11 mouse cellular contexts compared by ENCODE assay signal in genomic region chr5:101091027-101091598, GRCm38 (mm10).
DNase-seq lines count a peak whose midpoint lies in the region; ATAC-seq and TF ChIP-seq lines count a peak whose summit lies in the region.
"Had no signal": no experiment of that assay in that cellular context is flagged by ENCODE, and none has a peak within 500 bp of the region (broad histone marks: within the 10 kb centered on the region; RNA-seq: fewer than 3 reads in every experiment).

No protein-coding gene starts in this region.

- no peak for DNase-seq in heart, adult 2 months
- DNase-seq in ES-E14 (ENCODE audit: low read depth, low spot score), result peak; percentile 28
- peak; percentile 72 for DNase-seq in midbrain, embryonic 14.5 days
- no peak for DNase-seq in liver
- no peak for DNase-seq in lung, postnatal 14 days
- no peak for DNase-seq in thymus, adult 18-20 months
- DNase-seq: right cerebral cortex, postnatal 25 days had no signal

- no peak overlapping the region for H3K27ac ChIP-seq in heart, embryonic 16.5 days (ENCODE audit: low read length)
- no peak overlapping the region for H3K27ac ChIP-seq in heart, adult 2 months
- no peak overlapping the region for H3K27ac ChIP-seq in ES-E14 (ENCODE audit: insufficient read depth, low read depth, low read length, poor library complexity, severe bottlenecking)
- H3K27ac ChIP-seq in forebrain, embryonic 12.5 days, result peak overlapping the region; percentile 80
- peak overlapping the region; percentile 71 for H3K27ac ChIP-seq in midbrain, embryonic 14.5 days (replicated peaks; ENCODE audit: low read depth, low read length)

- intact Hi-C loops in heart, adult 2 months (cut with DNase I), result no loop called here

- peak overlapping the region; percentile 48 for H3K4me2 ChIP-seq in heart, embryonic 16.5 days (ENCODE audit: low read depth, low read length)
- peak overlapping the region; percentile 34 for H3K4me2 ChIP-seq in forebrain, embryonic 12.5 days
- peak overlapping the region; percentile 26 for H3K4me2 ChIP-seq in midbrain, embryonic 14.5 days (ENCODE audit: low read length)

- H3K36me3 ChIP-seq in heart, embryonic 16.5 days (ENCODE audit: control insufficient read depth, insufficient read depth), result no peaks in the 10 kb centered on the region
- no peaks in the 10 kb centered on the region for H3K36me3 ChIP-seq in heart, adult 2 months (ENCODE audit: control insufficient read depth, insufficient read depth, low read length)
- no peaks in the 10 kb centered on the region for H3K36me3 ChIP-seq in ES-E14 (ENCODE audit: control insufficient read depth, insufficient read depth, low read length, poor library complexity, severe bottlenecking)
- no peaks in the 10 kb centered on the region for H3K36me3 ChIP-seq in forebrain, embryonic 12.5 days (replicated peaks)
- no peaks in the 10 kb centered on the region for H3K36me3 ChIP-seq in midbrain, embryonic 14.5 days (ENCODE audit: control insufficient read depth, insufficient read depth, low read length)

- H3K4me3 ChIP-seq in heart, embryonic 16.5 days (ENCODE audit: low read length), result no peak overlapping the region
- no peak overlapping the region for H3K4me3 ChIP-seq in heart, adult 2 months
- H3K4me3 ChIP-seq in ES-E14 (ENCODE audit: insufficient read depth in 1 of 2, low read depth in 1 of 2, low read length in 2 of 2, poor library complexity in 1 of 2, severe bottlenecking in 1 of 2), result 0 out of 4 replicates have a peak overlapping the region, but pooled peaks of 1 of the 2 experiments have one; percentile 13
- H3K4me3 ChIP-seq in forebrain, embryonic 12.5 days (replicated peaks), result no peak overlapping the region
- no peak overlapping the region for H3K4me3 ChIP-seq in midbrain, embryonic 14.5 days (replicated peaks; ENCODE audit: low read depth, low read length)
- H3K4me3 ChIP-seq: erythroblast, embryonic 14.5 days; myocyte had no signal

- peaks cover 9% of the 10 kb centered on the region for H3K4me1 ChIP-seq in heart, embryonic 16.5 days (ENCODE audit: control insufficient read depth, insufficient read depth, low read length)
- H3K4me1 ChIP-seq in heart, adult 2 months (ENCODE audit: control insufficient read depth, insufficient read depth, low read length), result no peaks in the 10 kb centered on the region
- H3K4me1 ChIP-seq in ES-E14 (ENCODE audit: control insufficient read depth in 2 of 2, insufficient read depth in 2 of 2, low read length in 2 of 2, poor library complexity in 1 of 2), result no peaks in the 10 kb centered on the region
- peaks cover 15% of the 10 kb centered on the region for H3K4me1 ChIP-seq in forebrain, embryonic 12.5 days
- H3K4me1 ChIP-seq in midbrain, embryonic 14.5 days (ENCODE audit: control insufficient read depth, insufficient read depth, low read length), result peaks cover 6% of the 10 kb centered on the region

- no peak overlapping the region for H3K9ac ChIP-seq in heart, embryonic 16.5 days (ENCODE audit: low read length)
- H3K9ac ChIP-seq in heart, adult 2 months (ENCODE audit: low read depth, low read length), result no peak overlapping the region
- H3K9ac ChIP-seq in ES-E14 (ENCODE audit: insufficient read depth, low read depth, low read length, poor library complexity, severe bottlenecking), result no peak overlapping the region
- no peak overlapping the region; the same call in 1 of the 2 replicates for H3K9ac ChIP-seq in forebrain, embryonic 12.5 days
- H3K9ac ChIP-seq in midbrain, embryonic 14.5 days (replicated peaks; ENCODE audit: low read length), result no peak overlapping the region

- no peaks in the 10 kb centered on the region for H3K9me3 ChIP-seq in heart, embryonic 16.5 days (replicated peaks; ENCODE audit: control insufficient read depth, low read length)
- no peaks in the 10 kb centered on the region for H3K9me3 ChIP-seq in ES-E14 (ENCODE audit: control insufficient read depth, insufficient read depth, low read depth, low read length)
- H3K9me3 ChIP-seq in forebrain, embryonic 12.5 days, result no peaks in the 10 kb centered on the region
- H3K9me3 ChIP-seq in midbrain, embryonic 14.5 days (ENCODE audit: control insufficient read depth, low read length), result no peaks in the 10 kb centered on the region

- no peaks in the 10 kb centered on the region for H3K27me3 ChIP-seq in heart, embryonic 16.5 days (ENCODE audit: control insufficient read depth, insufficient read depth, low read length)
- no peaks in the 10 kb centered on the region for H3K27me3 ChIP-seq in heart, adult 2 months (ENCODE audit: control insufficient read depth, insufficient read depth, low read length)
- no peaks in the 10 kb centered on the region for H3K27me3 ChIP-seq in forebrain, embryonic 12.5 days
- no peaks in the 10 kb centered on the region for H3K27me3 ChIP-seq in midbrain, embryonic 14.5 days (ENCODE audit: control insufficient read depth, insufficient read depth, low read length)

- in situ Hi-C loops in ES-E14 (cut with MboI; ENCODE audit: low sequenced_read_pairs in 2 of 2, unreplicated experiment in 2 of 2), result no loop called here

- no peak for ATAC-seq in heart, embryonic 16.5 days (replicated peaks; ENCODE audit: extremely low read depth, insufficient read depth, low FRiP score)
- peak; percentile 86 for ATAC-seq in forebrain, embryonic 12.5 days (ENCODE audit: low FRiP score)
- peak; percentile 72 for ATAC-seq in midbrain, embryonic 14.5 days (ENCODE audit: low FRiP score, low TSS enrichment)

- no peak for TF ChIP-seq EP300 in heart, adult 2 months (IDR thresholded peaks at IDR 0.05; ENCODE audit: insufficient read depth, low read depth, low read length)

- H3K79me2 ChIP-seq in heart, adult 2 months (replicated peaks; ENCODE audit: control insufficient read depth, insufficient read depth, low read length), result no peaks in the 10 kb centered on the region

- TF ChIP-seq CTCF in heart, adult 2 months (IDR thresholded peaks at IDR 0.05), result no peak

- 52% methylated on average over 21 of the region's 21 CpGs for WGBS in heart, embryonic 16.5 days
- WGBS in heart, adult 2 months, result 51% methylated on average over 21 of the region's 21 CpGs
- WGBS in forebrain, embryonic 12.5 days, result 32% methylated on average over 21 of the region's 21 CpGs
- 47% methylated on average over 21 of the region's 21 CpGs for WGBS in midbrain, embryonic 14.5 days

- no peak for TF ChIP-seq POLR2A in heart, adult 2 months (IDR thresholded peaks at IDR 0.05; ENCODE audit: insufficient read depth, low read depth, low read length)

TF ChIP-seq in ES-E14, 5 proteins besides CTCF, POLR2A, EP300 and RAD21:
- no peak for TF ChIP-seq ZNF384 (IDR thresholded peaks at IDR 0.05; ENCODE audit: low read depth, low read length)
- TF ChIP-seq HCFC1 (IDR thresholded peaks at IDR 0.05; ENCODE audit: borderline replicate concordance, insufficient read depth, low read length), result no peak
- TF ChIP-seq CHD2 (IDR thresholded peaks at IDR 0.05; ENCODE audit: low read depth, low read length), result no peak
- no peak for TF ChIP-seq MAFK (IDR thresholded peaks at IDR 0.05; ENCODE audit: insufficient read depth, low read depth, low read length)
- no peak for TF ChIP-seq ZC3H11A (IDR thresholded peaks at IDR 0.05; ENCODE audit: borderline replicate concordance, low read depth, low read length)

Comparison
In these comparisons a context has a peak if more than half of its experiments do, and no peak if none do; other contexts are left out.
1. H3K27ac ChIP-seq: peak in forebrain, embryonic 12.5 days (single experiment) and midbrain, embryonic 14.5 days (single experiment); none in heart, embryonic 16.5 days (single experiment), heart, adult 2 months (single experiment) and ES-E14 (single experiment).
2. DNase-seq: peak in ES-E14 (single experiment) and midbrain, embryonic 14.5 days (single experiment); none in heart, adult 2 months (0 of 2), liver (single experiment), lung, postnatal 14 days (single experiment) and thymus, adult 18-20 months (0 of 2).
3. Peak in every context shown above with its lines, with median percentiles within 50 percentile points of each other: H3K4me2 ChIP-seq.